Mouse (Mus musculus) forebrain, embryonic 11.5 days (tissue): ENCODE data around the gene Guk1. TPM values are rescaled to one million over a fixed set of nuclear protein-coding genes. Genes with fewer than 3 reads are reported as not detected.
A peak's percentile ranks its signal among the peaks of the same experiment; 100 is the strongest.

Experiments
- ATAC-seq: fragments of 200-750 bp; cut with Nextera tagmentation; replicated peaks from 2 replicates; pipeline ENCODE4 v1.8.0; 2017; ENCODE audit warnings: moderate TSS enrichment; ENCODE audit not compliant: low FRiP score
- DNase-seq: peaks from one replicate; pipeline ENCODE4 v3.0.0-alpha.2; 2017; ENCODE audit warnings: low spot score
- H3K27ac ChIP-seq: fragments of 300-500 bp; sonication (generic); 2 replicates; pipeline ENCODE4 v1.5.1; 2014; ENCODE audit warnings: low read depth, low read length
- H3K27me3 ChIP-seq: fragments of 300-500 bp; sonication (generic); 2 replicates; pipeline ENCODE4 v1.6.1; 2014; ENCODE audit warnings: mild to moderate bottlenecking, low read length, mixed read lengths; ENCODE audit not compliant: control insufficient read depth, insufficient read depth
- H3K36me3 ChIP-seq: fragments of 300-500 bp; sonication (generic); 2 replicates; pipeline ENCODE4 v1.6.1; 2014; ENCODE audit warnings: mild to moderate bottlenecking, low read length, moderate library complexity, mixed read lengths; ENCODE audit not compliant: control insufficient read depth, insufficient read depth
- H3K4me1 ChIP-seq: fragments of 300-500 bp; sonication (generic); replicated peaks from 2 replicates; pipeline ENCODE4 v1.6.1; 2014; ENCODE audit warnings: low read length, mixed read lengths; ENCODE audit not compliant: control insufficient read depth, insufficient read depth
- H3K4me2 ChIP-seq: fragments of 300-500 bp; sonication (generic); 2 replicates; pipeline ENCODE4 v1.6.1; 2014; ENCODE audit warnings: low read depth, mild to moderate bottlenecking, low read length, moderate library complexity, mixed read lengths; ENCODE audit not compliant: severe bottlenecking
- H3K4me3 ChIP-seq: fragments of 300-500 bp; sonication (generic); 2 replicates; pipeline ENCODE4 v1.5.1; 2014; ENCODE audit warnings: low read depth, low read length
- H3K9ac ChIP-seq: fragments of 300-500 bp; sonication (generic); 2 replicates; pipeline ENCODE4 v1.6.1; 2014; ENCODE audit warnings: low read length
- H3K9me3 ChIP-seq: fragments of 300-500 bp; sonication (generic); 2 replicates; pipeline ENCODE4 v1.6.1; 2016; ENCODE audit warnings: low read length, mixed read lengths; ENCODE audit not compliant: control insufficient read depth
- WGBS: fragments of 180-500 bp; shearing (Covaris S2); extraction: QIAGEN DNeasy Blood & Tissue Kit; methylation state at CpG from one replicate; pipeline ENCODE4 v1.1.7; 2014; 5-methylcytosine and 5-hydroxymethylcytosine counted together
- polyA plus RNA-seq: library from polyadenylated mRNA; unstranded; fragments of >200 nt; fragmentation: Nextera tagmentation; extraction: Ambion mirVana; gene quantifications from 2 replicates; pipeline ENCODE4 v1.2.1, GENCODE M21; 2014

Guk1 gene
- polyA plus RNA-seq, 1 experiment from 2014 or later: 90.3 TPM

DNA sequence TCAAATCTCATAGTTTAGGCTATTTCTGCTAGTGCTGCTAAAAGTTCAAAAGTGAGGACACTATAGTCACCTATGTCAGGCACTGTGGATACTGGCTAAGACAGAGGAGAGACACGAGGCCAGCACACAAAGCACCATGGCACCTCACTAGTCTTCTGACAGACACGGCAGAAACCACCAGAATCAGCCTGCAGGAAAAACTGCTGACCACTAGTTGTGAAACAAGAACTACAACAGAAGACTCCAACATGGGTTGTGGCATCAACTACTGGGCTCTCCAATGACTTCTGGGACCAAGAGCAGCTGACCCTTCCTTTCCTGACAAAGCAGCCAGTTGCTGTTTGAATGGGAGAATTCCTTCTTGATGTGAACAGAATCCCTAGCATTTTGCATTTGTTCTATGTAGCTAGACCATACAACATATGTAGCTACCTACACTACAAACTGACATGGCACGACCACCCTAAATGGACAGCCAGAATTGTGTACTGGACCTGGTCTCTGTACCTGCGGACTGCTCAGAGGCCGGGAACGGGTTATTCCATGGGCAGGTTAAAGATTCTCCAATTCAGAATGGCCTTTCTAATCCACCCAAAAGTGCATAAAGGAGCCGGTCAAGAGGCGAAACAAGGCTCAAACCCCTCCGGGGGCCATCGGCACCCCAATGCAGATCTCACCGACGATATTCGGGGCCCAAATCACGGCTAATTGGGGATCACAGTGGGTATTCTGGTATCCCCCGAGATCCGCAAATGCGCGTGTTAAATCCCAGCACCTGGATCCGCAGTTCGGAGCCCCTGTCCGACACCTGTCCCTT, 35.0 kb upstream of the Guk1 start:
- no peak for ATAC-seq

DNA sequence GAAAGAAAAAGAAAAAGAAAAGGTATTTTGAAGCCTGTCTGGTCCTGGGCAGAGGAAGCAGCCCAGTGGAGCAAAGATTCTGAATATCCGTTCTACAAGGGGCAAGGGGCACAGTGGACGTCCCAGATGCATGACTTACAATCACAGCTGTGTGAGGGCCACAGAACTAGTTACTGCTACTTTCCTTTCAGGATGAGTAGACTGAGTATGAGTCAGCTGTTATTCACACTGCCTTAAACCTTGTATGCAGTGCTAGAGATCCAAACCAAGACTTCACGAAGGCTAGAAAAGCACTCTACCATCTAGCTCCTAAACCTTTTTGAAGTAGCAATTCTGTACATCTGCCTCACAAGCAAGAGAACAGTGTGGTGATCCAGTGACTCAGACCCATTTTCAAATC, 34.2 kb upstream of the Guk1 start:
- 72% methylated on average over 3 of the region's 3 CpGs for WGBS
- Histone ChIP-seq H3K27me3 (no peaks in the 10 kb centered on the region), H3K27ac (no peak overlapping the region), H3K4me1 (peaks cover 10% of the 10 kb centered on the region), H3K4me2 (peak overlapping the region; percentile 89; the same call in 1 of the 2 replicates), H3K36me3 (no peaks in the 10 kb centered on the region), H3K4me3 (peak overlapping the region; percentile 100), H3K9me3 (no peaks in the 10 kb centered on the region), H3K9ac (no peak overlapping the region; the same call in 1 of the 2 replicates)
- no peak for ATAC-seq
- DNase-seq: no peak

More for the DNA sequence above, 35.0 kb upstream of the Guk1 start:
- no peak for DNase-seq
- H3K9me3 ChIP-seq: no peaks in the 10 kb centered on the region
- H3K4me3 ChIP-seq: peak overlapping the region; percentile 100
- H3K36me3 ChIP-seq: no peaks in the 10 kb centered on the region
- 0 out of 2 replicates have a peak overlapping the region, but pooled peaks have one; percentile 89 for H3K27ac ChIP-seq
- H3K27me3 ChIP-seq: no peaks in the 10 kb centered on the region
- WGBS: 7% methylated on average over 21 of the region's 21 CpGs
- H3K4me1 ChIP-seq: peaks cover 10% of the 10 kb centered on the region
- H3K4me2 ChIP-seq: peak overlapping the region; percentile 89
- H3K9ac ChIP-seq: peak overlapping the region; percentile 98

DNA sequence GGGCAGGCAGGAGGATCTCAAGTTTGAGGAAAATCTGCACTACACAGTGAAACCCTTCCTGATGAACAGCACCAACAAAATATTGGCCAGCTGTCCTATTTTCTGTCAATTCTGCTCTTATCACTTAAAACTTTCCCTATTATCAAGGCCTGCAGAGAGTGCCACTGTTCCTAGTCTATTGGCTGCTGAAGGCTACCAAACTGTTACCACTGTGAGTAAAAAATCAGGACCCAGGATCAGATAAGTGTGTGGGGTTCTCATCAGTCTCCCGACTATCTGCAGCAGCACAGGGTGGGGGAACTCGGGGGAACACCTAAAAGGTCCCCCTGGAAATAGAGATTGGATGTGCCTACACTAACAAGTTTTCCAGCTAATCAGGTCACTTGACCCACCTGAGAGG, 33.2 kb upstream of the Guk1 start:
- 81% methylated on average over 2 of the region's 2 CpGs for whole genome bisulfite sequencing
- Histone ChIP-seq H3K4me2 (no peak overlapping the region), H3K27ac (no peak overlapping the region), H3K4me3 (no peak overlapping the region), H3K36me3 (no peaks in the 10 kb centered on the region; the same call in 1 of the 2 replicates), H3K27me3 (no peaks in the 10 kb centered on the region), H3K9me3 (no peaks in the 10 kb centered on the region), H3K9ac (no peak overlapping the region), H3K4me1 (peaks cover 10% of the 10 kb centered on the region)
- no peak for ATAC-seq
- DNase-seq: no peak

DNA sequence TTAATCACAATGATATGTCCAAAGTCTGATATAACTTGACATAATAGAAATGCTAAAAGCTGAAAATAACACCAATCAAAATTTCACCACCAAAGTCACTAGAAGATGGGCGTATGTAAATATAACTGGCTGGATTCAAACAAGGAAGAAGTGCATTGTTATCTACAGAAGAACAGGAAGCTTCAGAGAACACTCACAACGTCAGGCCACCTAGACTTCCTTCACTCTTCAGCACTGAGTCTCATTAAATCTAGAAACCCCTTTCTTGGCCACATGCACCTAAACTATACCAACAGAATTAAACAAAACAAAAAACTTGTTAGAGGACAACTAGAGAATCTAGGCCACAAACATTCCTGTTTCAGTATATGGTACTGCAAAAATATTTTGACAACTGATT, 32.5 kb upstream of the Guk1 start:
- Histone ChIP-seq H3K9me3 (no peaks in the 10 kb centered on the region), H3K27me3 (no peaks in the 10 kb centered on the region), H3K9ac (no peak overlapping the region), H3K4me3 (no peak overlapping the region), H3K4me2 (no peak overlapping the region), H3K4me1 (peaks cover 10% of the 10 kb centered on the region), H3K36me3 (no peaks in the 10 kb centered on the region; the same call in 1 of the 2 replicates), H3K27ac (no peak overlapping the region)
- WGBS: 92% methylated on average over 2 of the region's 2 CpGs
- ATAC-seq (no peak), DNase-seq (no peak)

DNA sequence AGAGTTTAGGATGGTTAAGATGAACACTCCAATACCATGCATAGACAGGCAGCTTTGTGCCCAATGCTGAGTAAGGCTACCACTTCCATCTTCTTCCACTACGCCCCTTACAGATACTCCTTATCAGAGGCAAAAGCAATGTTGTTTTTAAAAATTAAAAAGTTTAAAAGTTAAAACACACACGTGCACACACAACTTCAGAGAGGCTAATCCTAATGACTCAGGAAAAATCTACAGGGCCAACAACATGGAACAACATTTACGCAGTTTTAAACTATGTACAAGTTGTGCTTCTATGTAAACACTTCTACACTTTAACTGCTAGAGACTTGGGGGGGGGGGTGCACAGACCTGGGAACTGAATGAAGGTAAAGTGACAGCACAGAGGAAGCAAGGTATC, 32.0 kb upstream of the Guk1 start:
- no peaks in the 10 kb centered on the region; the same call in 1 of the 2 replicates for H3K36me3 ChIP-seq
- H3K4me1 ChIP-seq: peaks cover 10% of the 10 kb centered on the region
- H3K27me3 ChIP-seq: no peaks in the 10 kb centered on the region
- H3K4me3 ChIP-seq: no peak overlapping the region
- no peak overlapping the region for H3K27ac ChIP-seq
- no peaks in the 10 kb centered on the region for H3K9me3 ChIP-seq
- WGBS: 84% methylated on average over 3 of the region's 3 CpGs
- ATAC-seq (no peak), DNase-seq (no peak)
- no peak overlapping the region for H3K4me2 ChIP-seq
- H3K9ac ChIP-seq: no peak overlapping the region

DNA sequence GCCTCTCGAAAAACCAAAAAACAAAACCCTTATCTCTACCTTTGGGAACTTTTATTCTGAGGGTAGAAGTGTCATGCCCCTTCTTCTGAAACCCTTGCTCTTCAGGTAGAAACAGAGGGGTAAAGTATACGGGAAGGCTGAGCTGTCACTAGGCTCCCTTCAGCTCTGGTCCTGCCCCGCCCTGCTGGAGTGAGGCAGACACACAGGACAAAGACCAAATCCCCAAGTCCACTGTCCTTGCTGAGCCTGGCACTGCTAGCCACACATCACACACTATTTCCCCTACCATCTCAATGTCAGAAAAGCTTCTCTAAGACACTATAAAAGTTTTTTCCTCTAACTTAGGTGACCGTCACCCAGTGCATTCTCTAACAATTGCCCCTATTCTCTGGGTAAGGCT, 30.3 kb upstream of the Guk1 start:
- no peak for ATAC-seq
- H3K36me3 ChIP-seq: no peaks in the 10 kb centered on the region; the same call in 1 of the 2 replicates
- H3K27me3 ChIP-seq: no peaks in the 10 kb centered on the region
- DNase-seq: no peak
- H3K27ac ChIP-seq: no peak overlapping the region
- no peak overlapping the region for H3K9ac ChIP-seq
- H3K4me1 ChIP-seq: peaks cover 8% of the 10 kb centered on the region
- H3K9me3 ChIP-seq: no peaks in the 10 kb centered on the region
- H3K4me3 ChIP-seq: no peak overlapping the region
- 88% methylated on average over 4 of the region's 4 CpGs for WGBS
- H3K4me2 ChIP-seq: no peak overlapping the region

DNA sequence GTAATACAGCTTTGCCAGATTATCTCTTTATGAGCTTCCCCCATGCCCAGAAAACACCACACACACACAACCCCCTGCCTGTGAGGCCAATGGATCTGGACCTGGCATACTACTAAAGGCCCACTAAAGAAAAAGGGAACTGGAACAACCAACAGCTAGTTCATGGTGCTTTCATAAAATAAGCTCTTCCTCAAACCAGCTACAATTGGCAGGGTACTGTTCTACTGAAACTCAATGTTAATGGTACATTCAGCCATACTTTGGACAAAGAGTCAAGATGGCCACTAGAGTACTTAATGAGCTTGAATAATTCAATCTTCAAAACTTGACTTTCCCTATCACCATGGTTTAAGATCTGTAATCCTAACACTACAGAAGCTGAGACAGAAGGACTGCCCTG, 29.6 kb upstream of the Guk1 start:
- ATAC-seq (no peak), DNase-seq (no peak)
- Histone ChIP-seq H3K4me3 (no peak overlapping the region), H3K4me1 (peaks cover 5% of the 10 kb centered on the region), H3K27ac (no peak overlapping the region), H3K4me2 (no peak overlapping the region), H3K9me3 (no peaks in the 10 kb centered on the region), H3K27me3 (no peaks in the 10 kb centered on the region), H3K36me3 (no peaks in the 10 kb centered on the region; the same call in 1 of the 2 replicates), H3K9ac (no peak overlapping the region)

DNA sequence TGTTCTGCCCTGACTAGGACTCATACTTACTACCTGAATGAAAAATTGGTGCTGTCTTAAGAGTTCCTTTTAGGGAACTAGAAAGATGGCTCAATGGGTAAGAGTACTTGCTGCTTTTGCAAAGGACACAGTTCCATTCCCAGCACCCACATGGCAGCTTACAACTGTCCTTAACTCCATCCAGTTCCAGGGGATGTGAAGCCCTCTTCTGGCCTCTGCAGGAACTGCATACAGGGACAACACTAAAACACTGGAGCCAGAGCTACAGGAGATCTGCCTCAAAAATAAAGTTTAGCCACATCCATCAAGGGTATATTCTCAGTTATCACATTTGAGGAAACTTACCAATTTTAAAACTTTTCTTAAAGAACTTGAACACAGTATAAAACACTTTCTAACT, 27.1 kb upstream of the Guk1 start:
- H3K4me1 ChIP-seq: no peaks in the 10 kb centered on the region
- H3K4me3 ChIP-seq: no peak overlapping the region
- no peak for ATAC-seq
- DNase-seq: no peak
- H3K4me2 ChIP-seq: no peak overlapping the region
- no peaks in the 10 kb centered on the region; the same call in 1 of the 2 replicates for H3K36me3 ChIP-seq
- H3K9me3 ChIP-seq: no peaks in the 10 kb centered on the region
- no peaks in the 10 kb centered on the region for H3K27me3 ChIP-seq
- H3K27ac ChIP-seq: no peak overlapping the region
- no peak overlapping the region for H3K9ac ChIP-seq
